Mouse (Mus musculus) liver, adult 2 months (tissue): ENCODE results near the gene Filip1l. TPM values are rescaled to one million over a fixed set of nuclear protein-coding genes. Genes with fewer than 3 reads are reported as not detected.
"Not testable (repeated sequence)": the region's sequence is repeated elsewhere in the genome, so short reads cannot be mapped to it uniquely, and the experiment has no call there.

ENCODE experiments used
- DNase-seq: peaks from one replicate; pipeline ENCODE4 v3.0.0-alpha.2; 2011; ENCODE audit warnings: low read depth, low spot score; ENCODE audit errors: extremely low read depth
- H3K27ac ChIP-seq: fragments of 200-500 bp; replicated peaks from 2 replicates; pipeline ENCODE4 v1.5.1; 2012; ENCODE audit warnings: low read depth, mild to moderate bottlenecking, control low read depth, inconsistent platforms, low read length; ENCODE audit not compliant: insufficient read depth
- H3K27me3 ChIP-seq: fragments of 200-500 bp; 2 replicates; pipeline ENCODE4 v1.6.1; 2012; ENCODE audit warnings: mild to moderate bottlenecking, moderate library complexity, low read length, inconsistent platforms; ENCODE audit not compliant: control insufficient read depth, insufficient read depth
- H3K36me3 ChIP-seq: fragments of 200-500 bp; 2 replicates; pipeline ENCODE4 v1.6.1; 2012; ENCODE audit warnings: low read length, inconsistent platforms; ENCODE audit not compliant: control insufficient read depth, insufficient read depth
- H3K4me1 ChIP-seq: fragments of 200-500 bp; 2 replicates; pipeline ENCODE4 v1.6.1; 2011; ENCODE audit warnings: low read length; ENCODE audit not compliant: control insufficient read depth, insufficient read depth
- H3K4me3 ChIP-seq: fragments of 200-500 bp; 2 replicates; pipeline ENCODE4 v1.5.1; 2011; ENCODE audit warnings: low read depth, mild to moderate bottlenecking, control low read depth, low read length, moderate library complexity; ENCODE audit not compliant: insufficient read depth
- H3K79me2 ChIP-seq: fragments of 200-500 bp; 2 replicates; pipeline ENCODE4 v1.6.1; 2012; ENCODE audit warnings: inconsistent platforms, mild to moderate bottlenecking, low read length, moderate library complexity; ENCODE audit not compliant: control insufficient read depth, insufficient read depth
- H3K9ac ChIP-seq: fragments of 200-500 bp; 2 replicates; pipeline ENCODE4 v1.6.1; 2012; ENCODE audit warnings: low read depth, mild to moderate bottlenecking, control low read depth, inconsistent platforms, low read length
- CTCF ChIP-seq: fragments of 200-500 bp; IDR thresholded peaks from 2 replicates; pipeline ENCODE4 v1.5.1; 2011; ENCODE audit warnings: low read depth, low read length, control low read depth
- POLR2A ChIP-seq: fragments of 200-500 bp; IDR thresholded peaks from 2 replicates; pipeline ENCODE4 v1.6.1; 2011; ENCODE audit warnings: low read length, control low read depth; ENCODE audit not compliant: insufficient read depth; ENCODE audit errors: extremely low read depth
- WGBS: fragments of 180-500 bp; shearing (Covaris S2); methylation state at CpG from one replicate; pipeline ENCODE4 v1.1.7; 2018; 5-methylcytosine and 5-hydroxymethylcytosine counted together
- polyA plus RNA-seq: library from polyadenylated mRNA; depleted of rRNA; stranded (reverse); fragments of >200 nt; gene quantifications from 2 replicates; pipeline ENCODE4 v1.2.3, GENCODE M21; 2012
- total RNA-seq: library from RNA; depleted of rRNA; stranded (reverse); fragments of >200 nt; gene quantifications from 2 replicates; pipeline ENCODE4 v1.2.3, GENCODE M21; 2014

The Filip1l gene
- total and polyA plus RNA-seq, 2 experiments: 0.82 to 2.9 TPM

DNA sequence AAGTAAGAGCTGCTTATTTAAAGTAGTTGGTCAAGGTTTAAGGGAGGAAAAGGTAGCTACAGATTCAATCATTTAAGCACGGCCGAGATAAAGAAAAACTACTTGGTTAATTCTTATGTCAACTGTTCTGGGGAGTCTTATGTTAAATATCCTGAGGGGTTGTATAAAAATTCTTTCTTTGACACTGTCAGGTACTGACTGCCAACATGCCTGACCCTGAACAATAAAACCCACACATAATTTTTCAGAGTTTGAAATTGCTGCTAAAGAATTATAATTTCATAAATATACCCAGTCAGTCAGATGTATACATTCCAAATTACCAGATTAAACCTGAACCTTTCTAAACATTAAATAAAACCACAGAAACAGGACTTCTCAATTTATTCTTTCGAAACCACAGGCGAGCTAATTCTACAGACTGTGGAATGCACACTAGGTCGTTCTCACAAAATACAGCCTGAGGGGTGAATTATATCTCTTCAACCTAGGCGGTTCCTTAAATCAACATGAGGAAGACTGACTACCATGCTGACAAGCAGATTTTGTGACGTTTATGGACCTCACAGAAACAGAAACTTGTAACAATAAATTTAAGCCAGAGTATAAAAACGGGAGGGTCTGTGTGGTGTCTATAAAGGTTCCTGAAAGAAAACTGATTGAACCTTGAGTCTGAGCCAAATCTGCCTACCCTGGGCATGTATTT is 30.5 kb downstream of the Filip1l start:
- H3K36me3 ChIP-seq: no peaks in the 10 kb centered on the region
- no peak overlapping the region for H3K4me3 ChIP-seq
- H3K4me1 ChIP-seq: no peaks in the 10 kb centered on the region
- no peak overlapping the region for H3K9ac ChIP-seq
- TF ChIP-seq POLR2A: no peak
- no peak for TF ChIP-seq CTCF
- H3K27me3 ChIP-seq: no peaks in the 10 kb centered on the region
- H3K27ac ChIP-seq: no peak overlapping the region
- WGBS: 81% methylated on average over 8 of the region's 8 CpGs
- no peaks in the 10 kb centered on the region for H3K79me2 ChIP-seq
- DNase-seq: no peak

DNA sequence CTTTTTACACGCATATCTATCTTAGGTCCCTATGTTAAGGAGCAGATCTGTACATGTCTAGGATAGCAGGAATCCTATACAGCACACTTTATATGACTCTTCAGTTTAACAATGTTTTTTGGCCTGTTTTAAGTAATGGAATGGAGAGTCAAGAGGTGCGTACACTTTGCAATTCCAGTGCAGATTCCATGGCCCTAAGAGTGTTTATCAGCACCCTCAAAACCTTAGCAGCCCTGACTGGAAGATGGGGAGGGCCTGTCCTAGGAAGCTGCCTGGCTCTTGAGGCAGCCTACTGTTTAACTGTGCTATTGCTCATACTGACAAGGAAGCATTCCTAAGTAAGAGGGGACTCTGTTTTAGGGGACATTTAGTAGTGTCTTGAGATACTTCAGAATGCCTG is 31.4 kb downstream of the Filip1l start:
- TF ChIP-seq CTCF: no peak
- no peak for TF ChIP-seq POLR2A
- H3K27me3 ChIP-seq: no peaks in the 10 kb centered on the region

DNA sequence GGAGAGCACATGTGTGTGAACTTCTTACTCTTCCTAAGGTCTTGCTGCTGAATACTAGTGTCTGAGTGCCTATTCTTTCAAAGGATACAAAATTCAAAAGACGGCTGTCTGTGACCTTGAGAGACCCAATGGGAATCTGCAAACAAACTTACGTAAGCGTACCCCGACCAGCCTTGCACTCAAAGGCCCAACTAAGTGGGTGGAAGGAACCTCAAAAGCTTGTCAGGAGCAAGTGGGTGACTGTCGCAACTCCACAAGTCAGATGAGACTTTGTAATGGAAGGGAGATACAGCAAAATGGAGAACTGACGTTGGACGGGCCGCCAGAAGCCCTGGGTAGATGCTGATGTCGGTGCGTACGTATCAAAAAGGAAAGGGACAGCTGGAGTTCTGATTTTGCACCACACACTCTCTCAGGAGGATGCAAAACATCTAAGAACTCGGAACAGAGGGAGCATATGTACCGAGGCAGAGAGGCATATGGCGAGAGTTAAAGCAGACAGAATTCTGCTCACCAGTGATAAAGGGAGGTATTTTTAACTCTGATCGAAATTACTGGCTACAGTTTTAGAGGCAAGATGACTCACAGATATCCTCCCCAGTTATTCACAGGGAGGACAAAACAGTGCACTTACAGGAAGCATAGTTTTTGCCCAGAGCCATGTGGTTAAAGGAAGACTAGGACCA is 36.8 kb downstream of the Filip1l start:
- Histone ChIP-seq H3K9ac (no peak overlapping the region), H3K27ac (no peak overlapping the region), H3K27me3 (no peaks in the 10 kb centered on the region), H3K36me3 (no peaks in the 10 kb centered on the region), H3K79me2 (no peaks in the 10 kb centered on the region), H3K4me3 (no peak overlapping the region), H3K4me1 (no peaks in the 10 kb centered on the region)
- no peak for DNase-seq
- 80% methylated on average over 15 of the region's 15 CpGs for WGBS
- no peak for TF ChIP-seq CTCF
- no peak for TF ChIP-seq POLR2A

More for the DNA sequence above, 31.4 kb downstream of the Filip1l start:
- H3K27ac ChIP-seq: no peak overlapping the region
- H3K4me1 ChIP-seq: no peaks in the 10 kb centered on the region
- DNase-seq: no peak
- H3K36me3 ChIP-seq: no peaks in the 10 kb centered on the region
- H3K79me2 ChIP-seq: no peaks in the 10 kb centered on the region
- H3K9ac ChIP-seq: no peak overlapping the region
- H3K4me3 ChIP-seq: no peak overlapping the region
- WGBS: 98% methylated on average over 2 of the region's 2 CpGs

DNA sequence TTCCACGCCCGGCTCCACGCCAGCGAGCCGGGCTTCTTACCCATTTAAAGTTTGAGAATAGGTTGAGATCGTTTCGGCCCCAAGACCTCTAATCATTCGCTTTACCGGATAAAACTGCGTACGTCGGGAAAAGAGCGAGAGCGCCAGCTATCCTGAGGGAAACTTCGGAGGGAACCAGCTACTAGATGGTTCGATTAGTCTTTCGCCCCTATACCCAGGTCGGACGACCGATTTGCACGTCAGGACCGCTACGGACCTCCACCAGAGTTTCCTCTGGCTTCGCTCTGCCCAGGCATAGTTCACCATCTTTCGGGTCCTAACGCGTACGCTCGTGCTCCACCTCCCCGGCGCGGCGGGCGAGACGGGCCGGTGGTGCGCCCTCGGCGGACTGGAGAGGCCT is 38.3 kb downstream of the Filip1l start:
- H3K79me2 ChIP-seq, H3K4me3 ChIP-seq, H3K4me1 ChIP-seq, H3K9ac ChIP-seq, H3K27me3 ChIP-seq, DNase-seq, H3K36me3 ChIP-seq, H3K27ac ChIP-seq: not testable (repeated sequence)
- WGBS: 29% methylated on average over 27 of the region's 39 CpGs

DNA sequence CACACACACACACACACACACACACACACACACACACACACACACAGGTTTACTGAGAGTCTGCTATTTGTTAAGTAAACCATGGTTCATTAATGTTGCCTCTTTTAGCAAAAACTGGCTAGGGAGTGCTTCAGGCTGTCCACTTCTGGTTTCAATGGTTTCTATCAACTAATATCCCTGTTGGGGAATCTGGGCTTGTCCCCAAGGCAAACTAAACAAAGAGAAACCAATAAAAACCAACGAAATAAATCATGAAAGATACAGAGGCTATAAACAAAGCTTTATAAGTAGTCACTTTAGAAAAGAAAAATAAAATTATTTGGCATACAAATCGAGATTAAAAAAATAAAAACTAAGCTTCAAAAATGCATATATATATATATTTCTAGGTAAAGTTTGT is 39.6 kb downstream of the Filip1l start:
- no peak for TF ChIP-seq CTCF
- TF ChIP-seq POLR2A: no peak
- no peaks in the 10 kb centered on the region for H3K27me3 ChIP-seq
- H3K9ac ChIP-seq: no peak overlapping the region
- no peak overlapping the region for H3K4me3 ChIP-seq
- H3K4me1 ChIP-seq: no peaks in the 10 kb centered on the region
- no peak overlapping the region for H3K27ac ChIP-seq
- no peaks in the 10 kb centered on the region for H3K36me3 ChIP-seq
- no peak for DNase-seq
- H3K79me2 ChIP-seq: no peaks in the 10 kb centered on the region
- 63% methylated on average over 2 of the region's 2 CpGs for WGBS

DNA sequence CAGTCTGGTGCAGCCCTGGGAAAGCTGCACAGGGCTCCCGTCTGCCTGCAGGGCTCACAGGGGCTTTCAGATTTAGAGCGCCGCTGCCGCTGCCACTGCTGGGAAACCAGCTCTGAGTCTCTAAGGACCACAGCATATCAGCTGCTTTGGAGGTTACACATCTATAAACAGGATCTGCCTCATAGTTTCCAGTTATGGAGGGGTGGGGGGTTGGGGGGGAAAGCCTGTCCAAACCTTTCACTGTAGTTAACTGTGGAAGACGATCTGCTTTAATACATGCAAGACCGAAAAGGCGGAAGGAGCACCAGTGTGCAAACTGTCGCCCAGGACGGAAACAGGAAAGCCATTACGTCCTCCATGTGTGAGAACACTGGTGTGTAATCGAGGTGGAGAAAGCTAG is 40.3 kb downstream of the Filip1l start:
- no peak overlapping the region for H3K9ac ChIP-seq
- no peaks in the 10 kb centered on the region for H3K36me3 ChIP-seq
- no peaks in the 10 kb centered on the region for H3K27me3 ChIP-seq
- H3K4me3 ChIP-seq: no peak overlapping the region
- TF ChIP-seq CTCF (no peak), POLR2A (no peak)
- H3K79me2 ChIP-seq: no peaks in the 10 kb centered on the region
- no peak for DNase-seq
- no peak overlapping the region for H3K27ac ChIP-seq
- 85% methylated on average over 11 of the region's 11 CpGs for WGBS
- no peaks in the 10 kb centered on the region for H3K4me1 ChIP-seq
